Mouse (Mus musculus): ENCODE measurements at regions not wholly inside any gene's neighbourhood (a gene's known extent, or its start where the extent isn't known, plus 50 kb on each side); places are given as distances from the start of the nearest gene placed in this dataset.
"Not testable (repeated sequence)": the region's sequence is repeated elsewhere in the genome, so short reads cannot be mapped to it uniquely, and the experiment has no call there.

DNA sequence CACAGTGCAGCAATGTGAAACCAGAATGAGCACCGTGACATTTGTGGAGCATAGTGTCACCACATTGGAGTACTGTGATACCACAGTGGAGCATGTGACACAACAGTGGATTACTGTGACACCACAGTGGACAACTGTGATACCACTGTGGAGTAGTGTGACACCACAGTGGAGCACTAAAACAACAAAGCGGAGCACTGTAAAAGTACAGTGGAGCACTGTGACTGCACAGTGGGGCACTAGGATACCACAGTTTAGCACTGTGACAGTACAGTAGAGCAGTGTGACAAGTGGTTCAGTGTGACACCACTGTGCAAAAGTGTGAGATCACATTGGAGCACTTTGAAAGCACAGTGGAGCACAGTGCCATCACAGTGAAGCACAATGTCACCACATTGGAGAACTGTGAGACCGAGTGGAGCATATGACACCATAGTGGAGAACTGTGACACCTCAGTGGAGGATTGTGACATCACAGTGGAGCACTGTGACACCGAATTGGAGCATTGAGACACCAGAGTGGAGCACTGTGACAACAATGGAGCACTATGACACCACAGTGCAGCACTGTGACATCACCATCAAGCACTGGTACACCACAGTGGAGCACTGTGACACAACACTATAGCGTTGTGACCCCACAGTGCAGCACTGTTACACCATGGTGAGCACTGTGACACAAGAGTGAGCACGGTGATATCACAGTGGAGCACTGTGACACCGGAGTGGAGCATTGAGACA, 86.6 kb upstream of the Vmn1r2 start:
- DNase-seq (ENCODE audit: low spot score), result no peak

GRCm38 (mm10) chr4:3081148-3081952, 85.8 kb upstream of the Vmn1r2 start:
- no peak for DNase-seq (ENCODE audit: low spot score)

DNA sequence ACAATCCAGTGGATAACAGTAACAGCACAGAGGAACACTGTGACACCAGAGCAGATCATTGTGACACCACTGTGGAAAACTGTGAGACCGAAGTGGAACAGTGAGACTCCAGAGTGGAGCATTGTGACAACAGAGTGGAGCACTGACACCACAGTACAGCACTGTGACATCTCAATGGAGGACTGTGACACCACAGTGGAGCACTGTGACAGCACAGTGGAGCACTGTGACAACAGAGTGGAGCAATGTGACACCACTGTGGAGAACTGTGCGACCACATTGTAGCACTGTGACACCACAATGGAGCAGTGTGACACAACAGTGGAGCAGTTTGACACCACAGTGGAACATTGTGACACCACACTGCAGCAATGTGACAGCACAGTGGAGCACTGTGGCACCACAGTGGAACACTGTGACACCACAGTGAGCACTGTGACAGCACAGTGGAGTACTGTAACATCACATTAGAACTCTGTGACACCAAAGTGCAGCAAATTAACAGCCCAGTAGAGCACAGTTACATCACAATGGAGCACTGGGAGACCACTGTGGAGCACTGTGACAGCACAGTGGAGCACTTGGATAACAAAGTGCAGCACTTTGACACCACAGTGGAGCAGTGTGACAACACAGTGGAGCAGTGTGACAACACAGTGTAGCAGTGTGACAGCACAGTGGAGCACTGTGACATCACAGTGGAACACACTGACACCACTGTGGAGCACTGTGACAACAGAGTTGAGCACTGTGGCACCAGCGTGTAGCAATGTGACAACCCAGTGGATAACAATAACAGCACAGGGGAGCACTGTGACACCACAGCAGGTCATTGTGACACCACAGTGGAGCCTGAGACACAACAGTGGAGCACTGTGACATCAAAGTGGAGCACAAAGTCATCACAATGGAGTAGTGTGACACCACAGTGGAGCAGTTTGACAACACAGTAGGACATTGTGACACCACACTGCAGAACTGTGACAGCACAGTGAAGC, 84.9 kb upstream of the Vmn1r2 start:
- no peak for DNase-seq (ENCODE audit: low spot score)

DNA sequence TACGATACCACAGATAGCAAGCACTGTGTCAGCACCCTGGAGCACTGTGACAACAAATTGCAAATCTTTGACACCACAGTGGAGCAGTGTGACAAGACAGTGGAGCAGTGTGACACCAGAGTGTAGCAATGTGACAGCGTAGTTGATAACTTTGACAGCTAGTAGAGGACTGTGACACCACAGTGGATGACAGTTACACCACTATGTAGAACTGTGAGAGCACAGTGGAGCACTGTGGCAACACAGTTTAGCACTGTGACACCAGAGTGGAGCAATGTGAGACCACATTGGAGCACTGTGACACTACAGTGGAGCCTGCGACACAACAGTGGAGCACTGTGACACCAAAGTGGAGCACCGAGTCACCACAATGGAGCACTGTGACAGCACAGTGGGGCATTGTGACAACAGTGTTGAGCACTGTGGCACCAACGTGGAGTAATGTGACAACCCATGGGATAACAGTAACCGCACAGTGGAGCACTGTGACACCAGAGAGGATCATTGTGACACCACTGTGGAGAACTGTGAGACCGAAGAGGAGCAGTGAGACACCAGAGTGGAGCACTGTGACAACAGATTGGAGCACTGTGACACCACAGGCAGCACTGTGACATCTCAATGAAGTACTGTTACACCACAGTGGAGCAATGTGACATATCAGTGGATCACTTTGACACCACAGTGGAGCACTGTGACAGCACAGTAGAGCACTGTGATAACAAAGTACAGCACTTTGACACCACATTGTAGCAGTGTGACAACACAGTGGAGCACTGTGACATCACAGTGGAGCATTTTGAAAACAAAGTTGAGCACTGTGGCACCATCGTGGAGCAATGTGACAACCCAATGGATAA, 83.7 kb upstream of the Vmn1r2 start:
- DNase-seq (ENCODE audit: low spot score), result peak; percentile 43

DNA sequence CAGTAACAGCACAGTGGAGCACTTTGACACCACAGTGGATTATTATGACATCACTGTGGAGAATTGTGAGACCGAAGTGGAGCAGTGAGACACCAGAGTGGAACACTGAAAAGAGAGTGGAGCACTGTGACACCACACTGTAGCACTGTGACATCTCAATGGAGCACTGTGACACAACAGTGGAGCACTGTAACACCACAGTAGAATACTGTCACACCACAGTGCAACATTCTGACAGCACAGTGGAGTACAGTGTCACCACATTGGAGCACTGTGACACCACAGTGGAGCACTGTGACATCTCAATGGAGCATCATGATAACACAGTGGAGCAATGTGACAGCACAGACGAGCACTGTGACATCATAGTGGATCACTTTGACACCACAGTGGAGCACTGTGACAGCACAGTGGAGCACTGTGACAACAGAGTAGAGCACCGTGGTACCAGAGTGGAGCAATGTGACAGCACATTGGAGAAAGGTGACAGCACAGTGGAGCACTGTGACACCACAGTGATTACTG, 83.0 kb upstream of the Vmn1r2 start:
- peak; percentile 18 for DNase-seq (ENCODE audit: low spot score)

DNA sequence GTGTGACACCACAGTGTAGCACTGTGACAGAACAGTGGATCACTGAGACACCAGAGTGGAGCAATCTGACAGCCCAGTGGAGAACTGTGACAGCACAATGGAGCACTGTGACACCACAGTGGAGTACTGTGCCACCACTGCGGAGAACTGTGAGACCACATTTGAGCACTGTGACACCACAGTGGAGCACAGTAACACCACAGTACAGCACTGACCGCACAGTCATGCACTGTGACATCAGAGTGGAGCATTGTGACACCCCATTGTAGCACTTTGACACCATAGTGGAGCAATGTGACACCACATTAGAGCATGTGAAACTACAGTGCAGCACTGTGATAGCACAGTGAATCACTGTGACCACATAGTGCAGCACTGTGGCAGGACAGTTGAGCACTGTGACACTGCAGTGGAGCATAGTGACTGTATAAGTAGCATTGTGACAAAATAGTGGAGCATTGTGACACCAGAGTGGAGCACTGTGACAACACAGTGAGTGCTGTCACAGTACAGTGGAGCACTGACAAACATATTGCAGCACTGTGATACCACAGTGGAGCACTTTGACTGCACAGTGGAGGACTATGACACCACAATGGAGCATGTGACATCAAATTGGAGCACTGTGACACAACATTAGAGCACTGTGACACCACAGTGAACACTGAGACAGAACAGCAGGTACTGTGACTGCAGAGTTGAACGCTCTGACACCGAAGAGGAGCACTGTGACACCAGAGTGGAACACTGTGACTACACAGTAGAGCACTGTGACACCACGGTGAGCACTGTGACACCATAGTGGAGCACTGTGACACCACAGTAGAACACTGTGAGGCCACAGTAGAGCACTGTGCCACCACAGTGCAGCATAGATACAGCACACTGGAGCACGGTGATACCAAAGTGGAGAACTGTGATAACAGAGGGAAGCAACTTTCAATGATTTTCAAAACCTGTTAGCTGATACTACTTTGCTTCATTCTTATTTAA, 81.4 kb upstream of the Vmn1r2 start:
- DNase-seq (ENCODE audit: low spot score), result peak; percentile 17

- DNase-seq (ENCODE audit: low spot score), result not testable (repeated sequence)
Measured at GRCm38 (mm10) chr4:3087616-3088015, 79.5 kb upstream of the Vmn1r2 start.

GRCm38 (mm10) chr4:3089567-3090377, 77.3 kb upstream of the Vmn1r2 start:
- DNase-seq (ENCODE audit: low spot score), result peak; percentile 14

DNA sequence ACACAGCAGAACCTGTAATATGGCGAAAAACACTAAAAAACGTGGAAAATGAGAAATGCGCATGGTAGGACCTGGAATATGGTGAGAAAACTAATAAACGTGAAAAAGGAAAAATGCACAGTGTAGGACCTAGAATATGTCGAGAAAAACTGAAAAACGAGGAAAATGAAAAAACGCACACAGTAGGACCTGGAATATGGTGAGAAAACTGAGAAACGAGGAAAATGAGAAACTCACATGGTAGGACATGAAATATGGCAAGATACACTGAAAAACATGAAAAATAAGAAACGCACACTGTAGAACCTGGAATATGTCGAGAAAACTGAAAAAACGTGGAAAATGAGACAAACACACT, 76.8 kb upstream of the Vmn1r2 start:
- peak; percentile 14 for DNase-seq (ENCODE audit: low spot score)

GRCm38 (mm10) chr4:3090742-3091141, 76.4 kb upstream of the Vmn1r2 start:
- DNase-seq (ENCODE audit: low spot score), result peak; percentile 6

Measured in MN1 (cell line).